24 mouse cellular contexts compared by ENCODE assay signal in the genomic region with DNA sequence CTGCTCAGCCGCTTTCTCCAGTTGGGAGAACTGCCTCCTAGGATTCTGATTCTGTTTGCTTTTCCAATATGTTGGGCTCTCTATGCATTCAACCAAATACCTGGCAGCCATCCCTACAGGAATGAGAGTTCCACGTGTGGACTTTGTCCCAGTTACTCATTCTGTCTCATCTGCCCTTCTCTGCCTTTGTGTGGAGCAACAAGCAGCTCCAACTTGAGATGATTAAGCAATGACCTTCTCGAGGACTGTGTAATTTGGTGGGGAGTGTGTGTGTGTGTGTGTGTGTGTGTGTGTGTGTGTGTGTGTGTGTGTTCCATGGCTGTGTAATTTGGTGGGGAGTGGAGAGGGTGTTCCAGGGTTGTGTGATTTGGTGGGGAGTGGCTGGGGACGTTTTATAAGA. TPM values are rescaled to one million over a fixed set of nuclear protein-coding genes. Genes with fewer than 3 reads are reported as not detected.
DNase-seq lines count a peak whose midpoint lies in the region; ATAC-seq and TF ChIP-seq lines count a peak whose summit lies in the region.
"Had no signal": no experiment of that assay in that cellular context is flagged by ENCODE, and none has a peak within 500 bp of the region (broad histone marks: within the 10 kb centered on the region; RNA-seq: fewer than 3 reads in every experiment).

No protein-coding gene starts in this region.

- no peaks in the 10 kb centered on the region for H3K9me3 ChIP-seq in stomach, postnatal 0 days (ENCODE audit: control insufficient read depth, low read length)
- H3K9me3 ChIP-seq: forebrain, embryonic 10.5 days; hindbrain, embryonic 12.5 days; limb, embryonic 12.5 days; lung, embryonic 15.5 days; neural tube, embryonic 15.5 days; stomach, embryonic 15.5 days had no signal

- H3K4me1 ChIP-seq in stomach, postnatal 0 days (replicated peaks; ENCODE audit: control insufficient read depth, insufficient read depth), result no peaks in the 10 kb centered on the region
- H3K4me1 ChIP-seq: lung, embryonic 15.5 days; stomach, embryonic 15.5 days had no signal

- 40% methylated on average over 4 of the region's 4 CpGs for WGBS in stomach, postnatal 0 days

- no peak overlapping the region for H3K9ac ChIP-seq in stomach, postnatal 0 days (ENCODE audit: low read length)
- H3K9ac ChIP-seq: forebrain, postnatal 0 days; hindbrain, embryonic 12.5 days; limb, embryonic 12.5 days; liver, embryonic 14.5 days; lung, embryonic 15.5 days; neural tube, embryonic 15.5 days; stomach, embryonic 15.5 days had no signal

- DNase-seq in adrenal gland, adult (ENCODE audit: inconsistent age in 2 of 2, low spot score in 1 of 2), result peak; percentile 50 to 78
- no peak for DNase-seq in adrenal gland, postnatal 4 days (ENCODE audit: low spot score in 2 of 2)
- peak; percentile 8 to 20 for DNase-seq in kidney, adult 8-10 months
- DNase-seq in kidney, postnatal 10 days, result no peak
- DNase-seq in lung, postnatal 36 days, result peak; percentile 9
- no peak for DNase-seq in lung, postnatal 14 days
- DNase-seq in stomach, postnatal 0 days (ENCODE audit: low spot score), result peak; percentile 16
- DNase-seq in ovary, adult 18-20 months (ENCODE audit: low spot score), result no peak
- DNase-seq: cerebellum, adult 11-12 months; cerebellum, postnatal 14 days; forebrain, postnatal 0 days; gastrocnemius, postnatal 25 days; heart, adult 2 months; layer of hippocampus, postnatal 36 days; thymus, adult 18-20 months; thymus, postnatal 36 days had no signal

- H3K36me3 ChIP-seq in stomach, postnatal 0 days (ENCODE audit: control insufficient read depth, insufficient read depth, low read length), result no peaks in the 10 kb centered on the region
- H3K36me3 ChIP-seq: forebrain, embryonic 10.5 days; hindbrain, embryonic 12.5 days; limb, embryonic 12.5 days; lung, embryonic 15.5 days; neural tube, embryonic 15.5 days; stomach, embryonic 15.5 days had no signal

- ATAC-seq in stomach, postnatal 0 days (ENCODE audit: low FRiP score, low TSS enrichment), result no peak
- ATAC-seq: forebrain, postnatal 0 days had no signal

- no peak overlapping the region for H3K4me3 ChIP-seq in stomach, postnatal 0 days (ENCODE audit: low read depth, low read length)
- H3K4me3 ChIP-seq: forebrain, embryonic 10.5 days; heart, adult 2 months; hindbrain, embryonic 12.5 days; limb, embryonic 12.5 days; lung, embryonic 15.5 days; neural tube, embryonic 15.5 days; stomach, embryonic 15.5 days had no signal

- no peaks in the 10 kb centered on the region for H3K27me3 ChIP-seq in stomach, postnatal 0 days (ENCODE audit: control insufficient read depth, insufficient read depth, low read length)
- H3K27me3 ChIP-seq: hindbrain, embryonic 12.5 days; lung, embryonic 15.5 days; neural tube, embryonic 15.5 days; stomach, embryonic 15.5 days had no signal

- no peak for TF ChIP-seq CTCF in stomach, postnatal 0 days (IDR thresholded peaks at IDR 0.05; ENCODE audit: low read depth)

- no peak overlapping the region for H3K27ac ChIP-seq in stomach, postnatal 0 days (replicated peaks)
- H3K27ac ChIP-seq: forebrain, embryonic 10.5 days; heart, adult 2 months; hindbrain, embryonic 12.5 days; limb, embryonic 12.5 days; liver, embryonic 14.5 days; lung, embryonic 15.5 days; neural tube, embryonic 15.5 days; stomach, embryonic 15.5 days had no signal

- H3K4me2 ChIP-seq in stomach, postnatal 0 days (replicated peaks; ENCODE audit: low read depth), result no peak overlapping the region
- H3K4me2 ChIP-seq: hindbrain, embryonic 12.5 days; limb, embryonic 12.5 days; lung, embryonic 15.5 days; midbrain, embryonic 11.5 days; neural tube, embryonic 15.5 days; stomach, embryonic 15.5 days had no signal

- TF ChIP-seq EP300 in stomach, postnatal 0 days (optimal IDR thresholded peaks at IDR 0.05), result no peak

RNA-seq across cellular contexts. Expression of a gene that starts 45.0 kb away (rescaled TPM):
- 10 to 100 TPM; 20.6 to 22.5 TPM for total RNA-seq in adrenal gland, postnatal 4 days (2021)
- polyA plus RNA-seq in stomach, postnatal 0 days (2015; fragmentation: Nextera tagmentation; extraction: Ambion mirVana), result 3.0 and 3.2 TPM in 2 replicates

Comparison
In these comparisons a context has a peak if more than half of its experiments do, and no peak if none do; other contexts are left out.
1. DNase-seq: peak in adrenal gland, adult (2 of 2), kidney, adult 8-10 months (2 of 2), lung, postnatal 36 days (single experiment) and stomach, postnatal 0 days (single experiment); none in adrenal gland, postnatal 4 days (0 of 2), kidney, postnatal 10 days (single experiment), lung, postnatal 14 days (single experiment) and ovary, adult 18-20 months (single experiment).